Mouse (Mus musculus) liver, embryonic 16.5 days (tissue): ENCODE results near the gene Frat1. TPM values are rescaled to one million over a fixed set of nuclear protein-coding genes. Genes with fewer than 3 reads are reported as not detected.

Experiments used
- ATAC-seq: fragments of 200-750 bp; cut with Nextera tagmentation; 2 replicates; pipeline ENCODE4 v1.8.0; 2017; ENCODE audit warnings: low read depth, mild to moderate bottlenecking, moderate number of reproducible peaks, moderate library complexity
- H3K27ac ChIP-seq: fragments of 300-500 bp; sonication (generic); 2 replicates; pipeline ENCODE4 v1.5.1; 2014; ENCODE audit warnings: mild to moderate bottlenecking, low read length
- H3K27me3 ChIP-seq: fragments of 300-500 bp; sonication (generic); 2 replicates; pipeline ENCODE4 v1.6.1; 2014; ENCODE audit warnings: low read depth, low read length, mixed read lengths; ENCODE audit not compliant: control insufficient read depth, insufficient read depth
- H3K36me3 ChIP-seq: fragments of 300-500 bp; sonication (generic); 2 replicates; pipeline ENCODE4 v1.6.1; 2014; ENCODE audit warnings: mild to moderate bottlenecking; ENCODE audit not compliant: control insufficient read depth, insufficient read depth
- H3K4me1 ChIP-seq: fragments of 300-500 bp; sonication (generic); 2 replicates; pipeline ENCODE4 v1.6.1; 2014; ENCODE audit warnings: low read depth, low read length, mixed read lengths; ENCODE audit not compliant: control insufficient read depth
- H3K4me2 ChIP-seq: fragments of 300-500 bp; sonication (generic); 2 replicates; pipeline ENCODE4 v1.6.1; 2014; ENCODE audit warnings: low read depth, low read length, mixed read lengths
- H3K4me3 ChIP-seq: fragments of 300-500 bp; sonication (generic); 2 replicates; pipeline ENCODE4 v1.5.1; 2014; ENCODE audit warnings: low read depth, mild to moderate bottlenecking, low read length
- H3K9ac ChIP-seq: fragments of 300-500 bp; sonication (generic); 2 replicates; pipeline ENCODE4 v1.6.1; 2014; ENCODE audit warnings: low read depth, low read length
- H3K9me3 ChIP-seq: fragments of 300-500 bp; sonication (generic); replicated peaks from 2 replicates; pipeline ENCODE4 v1.6.1; 2016; ENCODE audit warnings: low read length; ENCODE audit not compliant: control insufficient read depth
- WGBS: fragments of 180-500 bp; shearing (Covaris S2); extraction: QIAGEN DNeasy Blood & Tissue Kit; methylation state at CpG from one replicate; pipeline ENCODE4 v1.1.7; 2014; ENCODE audit not compliant: insufficient replicate concordance; 5-methylcytosine and 5-hydroxymethylcytosine counted together
- polyA plus RNA-seq: library from polyadenylated mRNA; unstranded; fragments of >200 nt; fragmentation: Nextera tagmentation; extraction: Ambion mirVana; gene quantifications from 2 replicates; pipeline ENCODE4 v1.2.1, GENCODE M21; 2015

Frat1 gene
- polyA plus RNA-seq, 1 experiment from 2014 or later: 8.3 TPM

DNA sequence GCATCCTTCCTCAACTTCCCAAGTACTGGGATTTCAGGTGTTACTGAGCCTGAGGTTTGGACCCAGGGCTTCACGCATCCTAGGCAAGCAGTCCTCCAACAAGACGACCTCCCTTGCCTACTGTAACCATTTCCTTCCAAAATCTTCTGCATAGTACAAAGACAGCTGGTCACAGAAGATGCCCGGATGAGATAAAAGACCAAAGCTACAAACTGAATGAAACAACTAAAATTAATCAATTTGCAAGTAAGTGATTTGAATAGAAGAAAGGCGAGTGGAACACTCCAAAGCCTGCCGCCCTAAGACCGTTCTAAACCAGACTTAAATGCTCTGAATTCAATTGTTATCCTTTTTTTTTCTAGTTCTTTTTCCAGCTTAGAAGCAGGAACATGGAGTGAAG is 5.6 kb downstream of the Frat1 start:
- H3K4me3 ChIP-seq: no peak overlapping the region; the same call in 1 of the 2 replicates
- H3K4me1 ChIP-seq: peaks cover 73% of the 10 kb centered on the region
- no peaks in the 10 kb centered on the region for H3K27me3 ChIP-seq
- peak overlapping the region; percentile 89 for H3K27ac ChIP-seq
- peak overlapping the region; percentile 56 for H3K4me2 ChIP-seq
- no peak overlapping the region for H3K9ac ChIP-seq
- H3K36me3 ChIP-seq: no peaks in the 10 kb centered on the region
- 35% methylated on average over 6 of the region's 6 CpGs for WGBS
- no peaks in the 10 kb centered on the region for H3K9me3 ChIP-seq
- no peak for ATAC-seq

DNA sequence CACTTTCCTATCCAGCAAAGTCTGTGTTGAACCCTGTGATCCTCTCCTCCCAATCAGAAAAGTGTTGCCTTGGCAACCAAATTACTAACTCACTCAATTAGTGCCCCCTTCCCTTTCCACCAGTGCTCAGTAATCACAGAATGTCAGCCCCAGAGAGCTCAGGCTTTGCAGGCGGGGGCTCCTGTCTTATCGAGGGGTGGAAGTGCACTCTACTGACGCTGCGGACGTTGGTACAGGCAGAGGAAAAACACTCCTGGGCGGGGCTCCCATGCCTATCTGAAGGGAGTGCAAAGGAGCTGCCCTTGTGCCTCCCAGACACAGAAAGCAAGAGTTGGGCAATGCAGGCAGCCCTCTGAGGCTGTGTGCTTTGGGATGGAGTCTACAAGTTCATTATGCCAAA is 6.0 kb downstream of the Frat1 start:
- peak; percentile 87 for ATAC-seq
- Histone ChIP-seq H3K27ac (peak overlapping the region; percentile 89), H3K4me3 (peak overlapping the region; percentile 23), H3K4me2 (peak overlapping the region; percentile 56), H3K27me3 (no peaks in the 10 kb centered on the region), H3K9ac (peak overlapping the region; percentile 17; the same call in 1 of the 2 replicates), H3K9me3 (no peaks in the 10 kb centered on the region), H3K36me3 (no peaks in the 10 kb centered on the region), H3K4me1 (peaks cover 74% of the 10 kb centered on the region)
- whole genome bisulfite sequencing: 3% methylated on average over 6 of the region's 6 CpGs

DNA sequence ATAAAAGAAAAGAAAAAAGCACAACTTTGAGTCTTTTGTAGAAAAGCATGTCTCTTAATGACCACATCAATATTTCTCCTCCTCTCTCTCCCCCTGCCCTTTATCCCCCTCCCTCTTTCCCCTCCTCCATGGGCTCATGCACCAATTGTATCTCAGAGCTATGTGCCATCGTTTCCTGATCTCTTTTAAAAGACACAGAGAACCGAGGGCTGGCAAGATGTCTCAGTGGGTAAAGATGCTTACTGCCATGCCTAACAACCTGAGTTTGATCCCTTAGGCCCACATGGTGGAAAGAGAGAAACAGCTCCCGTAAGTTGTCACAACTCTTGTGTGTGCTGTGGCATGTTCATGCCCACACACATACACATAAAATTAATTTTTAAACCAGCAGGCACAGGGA is 6.9 kb downstream of the Frat1 start:
- Histone ChIP-seq H3K36me3 (no peaks in the 10 kb centered on the region), H3K4me2 (peak overlapping the region; percentile 56), H3K4me1 (peaks cover 75% of the 10 kb centered on the region), H3K9me3 (no peaks in the 10 kb centered on the region), H3K9ac (peak overlapping the region; percentile 44), H3K4me3 (peak overlapping the region; percentile 23; the same call in 1 of the 2 replicates), H3K27ac (peak overlapping the region; percentile 89), H3K27me3 (no peaks in the 10 kb centered on the region)
- ATAC-seq: no peak
- WGBS: 25% methylated on average over 3 of the region's 3 CpGs

DNA sequence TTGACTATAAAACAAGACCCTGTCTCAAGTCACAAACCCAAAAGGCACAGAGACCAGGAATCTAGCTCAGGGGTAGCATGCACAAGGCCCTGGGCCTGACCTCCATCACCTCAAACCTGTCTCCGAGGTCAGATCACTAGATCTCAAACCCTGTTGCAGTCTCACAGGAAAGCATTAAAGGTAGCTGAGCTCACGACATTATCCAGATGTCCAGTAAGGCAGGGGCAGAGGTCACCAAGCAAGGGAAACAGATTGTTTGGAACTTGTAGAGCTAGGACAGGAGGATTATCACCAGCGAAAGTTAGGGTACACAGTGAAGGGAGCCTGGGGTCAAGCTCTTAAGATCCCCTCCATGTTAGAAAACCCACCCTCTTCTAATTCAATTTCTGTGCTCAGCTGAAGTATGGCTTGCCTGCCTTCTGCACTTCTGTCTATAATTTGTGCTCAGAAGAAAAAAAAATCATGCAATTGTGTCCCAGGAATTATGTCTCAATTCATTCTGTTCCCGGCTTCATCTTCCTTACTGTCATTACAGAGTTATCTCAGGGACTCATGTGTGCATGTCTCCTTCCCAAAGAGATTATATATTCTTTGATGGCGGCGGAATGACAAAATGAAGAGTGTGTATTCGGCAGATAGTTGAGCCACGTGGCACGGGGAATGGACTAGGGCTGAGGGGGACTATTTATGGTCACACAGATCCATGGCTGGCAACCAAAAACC is 7.6 kb downstream of the Frat1 start:
- Histone ChIP-seq H3K36me3 (no peaks in the 10 kb centered on the region), H3K4me3 (0 out of 2 replicates have a peak overlapping the region, but pooled peaks have one; percentile 18), H3K27ac (peak overlapping the region; percentile 89), H3K4me1 (peaks cover 68% of the 10 kb centered on the region), H3K9ac (peak overlapping the region; percentile 22), H3K4me2 (peak overlapping the region; percentile 54), H3K9me3 (no peaks in the 10 kb centered on the region), H3K27me3 (no peaks in the 10 kb centered on the region)
- peak; percentile 55 for ATAC-seq
- 22% methylated on average over 9 of the region's 9 CpGs for WGBS

DNA sequence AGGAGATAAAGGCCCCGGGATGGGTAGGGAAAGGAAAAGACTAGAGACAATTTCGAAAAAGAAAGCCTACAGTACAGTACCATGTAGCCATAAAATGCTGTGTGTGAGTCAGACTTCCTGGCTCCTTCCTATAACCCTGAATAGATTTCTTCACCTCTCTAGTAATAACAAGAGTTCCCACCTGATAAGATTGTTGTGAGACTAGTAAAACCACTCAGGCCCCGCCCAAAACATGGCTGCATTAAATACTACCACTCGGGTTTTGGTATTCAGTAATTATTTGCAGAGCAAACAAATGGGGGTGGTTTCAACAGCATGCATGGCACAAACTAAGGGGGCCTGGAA is 8.1 kb downstream of the Frat1 start:
- Histone ChIP-seq H3K9me3 (no peaks in the 10 kb centered on the region), H3K4me1 (peaks cover 63% of the 10 kb centered on the region), H3K4me2 (peak overlapping the region; percentile 54), H3K9ac (peak overlapping the region; percentile 41), H3K27me3 (no peaks in the 10 kb centered on the region), H3K4me3 (peak overlapping the region; percentile 18; the same call in 1 of the 2 replicates), H3K36me3 (no peaks in the 10 kb centered on the region), H3K27ac (peak overlapping the region; percentile 89)
- 0 out of 2 replicates have a peak, but pooled peaks have one; percentile 10 for ATAC-seq
- 9% methylated on average over 4 of the region's 4 CpGs for WGBS

DNA sequence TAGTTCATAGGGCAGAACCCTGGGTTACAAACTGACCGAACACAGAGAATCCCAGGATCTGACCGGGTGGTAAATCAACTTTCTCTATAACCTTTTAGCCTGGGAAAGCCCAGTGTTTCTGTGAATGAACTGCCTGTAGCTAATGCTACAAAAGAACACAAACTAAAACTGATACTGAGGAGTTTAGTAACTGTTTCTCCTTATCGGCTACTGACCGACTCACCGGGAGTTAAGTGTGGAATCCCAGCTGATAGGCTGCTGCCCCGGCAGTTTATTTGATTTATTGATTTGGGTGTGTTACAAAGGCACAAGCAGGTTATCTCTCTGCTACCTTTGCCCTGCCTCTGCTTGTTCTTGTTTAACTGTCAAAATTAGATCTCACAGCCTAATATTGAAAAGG is 9.0 kb downstream of the Frat1 start:
- H3K4me3 ChIP-seq: peak overlapping the region; percentile 18; the same call in 1 of the 2 replicates
- H3K27me3 ChIP-seq: no peaks in the 10 kb centered on the region
- no peaks in the 10 kb centered on the region for H3K36me3 ChIP-seq
- peak overlapping the region; percentile 89 for H3K27ac ChIP-seq
- no peaks in the 10 kb centered on the region for H3K9me3 ChIP-seq
- peak overlapping the region; percentile 41; the same call in 1 of the 2 replicates for H3K9ac ChIP-seq
- H3K4me1 ChIP-seq: peaks cover 56% of the 10 kb centered on the region
- ATAC-seq: peak; percentile 42
- WGBS: 21% methylated on average over 6 of the region's 6 CpGs
- H3K4me2 ChIP-seq: peak overlapping the region; percentile 54

DNA sequence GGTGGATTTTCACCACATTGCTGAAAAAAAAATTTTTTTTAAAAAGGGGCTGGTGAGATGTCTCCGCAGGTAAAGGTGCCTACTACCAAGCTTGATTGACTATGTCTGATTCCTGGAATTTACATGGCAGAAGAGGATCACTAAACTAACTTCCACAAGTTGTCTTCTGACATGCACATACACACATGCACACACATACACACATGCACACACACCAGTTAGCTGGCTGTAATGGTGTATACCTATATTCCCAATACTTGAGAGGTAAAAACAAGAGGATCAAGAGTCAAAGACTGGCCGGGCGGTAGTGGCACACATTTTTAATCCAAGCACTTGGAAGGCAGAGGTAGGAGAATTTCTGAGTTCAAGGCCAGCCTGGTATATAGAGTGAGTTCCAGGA is 9.9 kb downstream of the Frat1 start:
- no peak overlapping the region; the same call in 1 of the 2 replicates for H3K4me2 ChIP-seq
- H3K27ac ChIP-seq: peak overlapping the region; percentile 89
- H3K9me3 ChIP-seq: no peaks in the 10 kb centered on the region
- no peaks in the 10 kb centered on the region for H3K27me3 ChIP-seq
- 82% methylated on average over 3 of the region's 3 CpGs for WGBS
- H3K36me3 ChIP-seq: no peaks in the 10 kb centered on the region
- peaks cover 53% of the 10 kb centered on the region for H3K4me1 ChIP-seq
- no peak overlapping the region for H3K4me3 ChIP-seq
- ATAC-seq: no peak
- H3K9ac ChIP-seq: no peak overlapping the region

DNA sequence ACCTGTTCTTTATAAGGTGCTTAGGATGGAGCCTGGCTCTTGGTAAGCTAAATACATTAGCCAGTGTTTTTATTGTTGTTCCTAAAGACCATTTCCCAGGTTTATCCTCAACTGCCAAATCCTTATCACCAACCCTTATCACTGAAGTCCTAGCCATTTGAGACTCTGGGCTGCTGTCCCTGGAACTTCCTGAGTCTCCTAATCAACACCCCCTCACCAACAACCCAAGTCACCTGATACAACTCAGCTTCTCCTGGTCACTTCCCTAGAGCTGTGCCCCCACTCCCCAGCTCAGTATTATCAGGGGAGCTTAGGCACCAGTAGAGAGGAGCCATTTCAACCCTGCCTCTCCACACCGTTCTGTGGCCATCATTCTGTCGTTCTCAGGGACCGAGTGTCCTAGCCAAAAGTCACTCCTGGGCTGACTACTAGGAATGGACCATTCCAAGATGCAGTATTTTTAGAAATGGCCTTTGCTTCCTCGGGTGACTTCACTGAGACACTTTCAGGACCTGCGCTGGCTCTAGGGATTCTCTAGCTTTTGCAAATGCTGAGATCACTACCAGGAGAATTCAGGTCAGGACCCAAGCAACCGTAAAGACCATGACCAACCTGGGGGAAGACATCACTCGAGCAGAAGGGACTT is 11.5 kb downstream of the Frat1 start:
- Histone ChIP-seq H3K9ac (no peak overlapping the region), H3K4me1 (peaks cover 49% of the 10 kb centered on the region), H3K27me3 (no peaks in the 10 kb centered on the region), H3K36me3 (no peaks in the 10 kb centered on the region), H3K4me2 (no peak overlapping the region), H3K27ac (no peak overlapping the region), H3K9me3 (no peaks in the 10 kb centered on the region), H3K4me3 (no peak overlapping the region)
- 51% methylated on average over 7 of the region's 7 CpGs for WGBS
- no peak for ATAC-seq

DNA sequence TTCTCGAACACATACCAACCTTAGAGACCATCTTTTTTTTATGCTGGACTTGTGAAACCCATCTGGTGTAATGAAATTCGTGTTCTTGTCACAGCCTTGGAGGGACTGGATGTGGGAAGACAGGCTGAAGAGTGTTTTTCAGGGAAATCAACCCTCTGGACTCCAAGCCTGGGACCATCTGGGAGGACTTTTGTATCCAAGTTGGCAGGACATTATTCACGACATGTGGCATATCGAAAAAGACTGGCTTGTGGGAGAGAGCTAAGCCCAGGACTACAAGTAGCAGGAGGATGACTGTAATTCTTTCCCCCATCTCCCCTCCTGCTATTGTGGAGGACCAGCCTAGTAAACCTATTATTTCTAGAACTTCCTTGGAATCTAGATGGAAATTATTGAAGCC is 12.4 kb downstream of the Frat1 start:
- H3K4me1 ChIP-seq: peaks cover 46% of the 10 kb centered on the region
- no peak overlapping the region for H3K27ac ChIP-seq
- H3K9ac ChIP-seq: no peak overlapping the region
- ATAC-seq: no peak
- H3K9me3 ChIP-seq: no peaks in the 10 kb centered on the region
- no peak overlapping the region for H3K4me3 ChIP-seq
- no peaks in the 10 kb centered on the region for H3K36me3 ChIP-seq
- H3K27me3 ChIP-seq: no peaks in the 10 kb centered on the region
- H3K4me2 ChIP-seq: no peak overlapping the region
- 71% methylated on average over 4 of the region's 4 CpGs for WGBS
